Mouse (Mus musculus) liver, postnatal 0 days (tissue): ENCODE measurements around the gene Sec63. TPM values are rescaled to one million over a fixed set of nuclear protein-coding genes. Genes with fewer than 3 reads are reported as not detected.

Experiments used
- ATAC-seq: fragments of 200-750 bp; cut with Nextera tagmentation; 2 replicates; pipeline ENCODE4 v1.8.0; 2017; ENCODE audit warnings: mild to moderate bottlenecking, moderate library complexity
- DNase-seq: peaks from one replicate; pipeline ENCODE4 v3.0.0-alpha.2; 2016
- H3K27ac ChIP-seq: fragments of 300-500 bp; sonication (generic); 2 replicates; pipeline ENCODE4 v1.5.1; 2014; ENCODE audit warnings: antibody characterized with exemption, moderate library complexity, mild to moderate bottlenecking, low read depth
- H3K27me3 ChIP-seq: fragments of 300-500 bp; sonication (generic); 2 replicates; pipeline ENCODE4 v1.6.1; 2014; ENCODE audit warnings: low read length, control low read depth, mixed read lengths; ENCODE audit not compliant: insufficient read depth
- H3K36me3 ChIP-seq: fragments of 300-500 bp; sonication (generic); replicated peaks from 2 replicates; pipeline ENCODE4 v1.6.1; 2014; ENCODE audit warnings: mild to moderate bottlenecking, control low read depth, low read length, moderate library complexity, mixed read lengths; ENCODE audit not compliant: insufficient read depth
- H3K4me1 ChIP-seq: fragments of 300-500 bp; sonication (generic); 2 replicates; pipeline ENCODE4 v1.6.1; 2014; ENCODE audit warnings: antibody characterized with exemption, mild to moderate bottlenecking, control low read depth; ENCODE audit not compliant: insufficient read depth
- H3K4me2 ChIP-seq: fragments of 300-500 bp; sonication (generic); 2 replicates; pipeline ENCODE4 v1.6.1; 2014; ENCODE audit warnings: low read depth, mild to moderate bottlenecking, low read length, moderate library complexity, mixed read lengths
- H3K4me3 ChIP-seq: fragments of 300-500 bp; sonication (generic); 2 replicates; pipeline ENCODE4 v1.5.1; 2014; ENCODE audit warnings: low read depth, low read length
- H3K9ac ChIP-seq: fragments of 300-500 bp; sonication (generic); replicated peaks from 2 replicates; pipeline ENCODE4 v1.6.1; 2014; ENCODE audit warnings: mild to moderate bottlenecking, moderate library complexity
- H3K9me3 ChIP-seq: fragments of 300-500 bp; sonication (generic); 2 replicates; pipeline ENCODE4 v1.6.1; 2016; ENCODE audit warnings: mild to moderate bottlenecking, control low read depth, low read length, mixed read lengths
- CTCF ChIP-seq: sonication (generic); IDR thresholded peaks from 2 replicates; pipeline ENCODE4 v1.5.1; 2016; ENCODE audit warnings: antibody characterized with exemption, low read depth
- EP300 ChIP-seq: IDR thresholded peaks from 2 replicates; pipeline ENCODE4 v1.6.1; 2016; ENCODE audit warnings: antibody characterized with exemption, low read depth, mild to moderate bottlenecking
- WGBS: fragments of 180-500 bp; shearing (Covaris S2); extraction: QIAGEN DNeasy Blood & Tissue Kit; methylation state at CpG from one replicate; pipeline ENCODE4 v1.1.7; 2014; ENCODE audit not compliant: insufficient replicate concordance; 5-methylcytosine and 5-hydroxymethylcytosine counted together
- polyA plus RNA-seq: library from polyadenylated mRNA; unstranded; fragments of >200 nt; fragmentation: Nextera tagmentation; extraction: Ambion mirVana; gene quantifications from 2 replicates; pipeline ENCODE4 v1.2.1, GENCODE M21; 2015

The Sec63 gene
- polyA plus RNA-seq, 1 experiment from 2014 or later, result 14.0 TPM

- peak; percentile 73 for ATAC-seq
- H3K27me3 ChIP-seq, result no peaks in the 10 kb centered on the region
- H3K36me3 ChIP-seq, result no peaks in the 10 kb centered on the region
- peak overlapping the region; percentile 91 for H3K4me2 ChIP-seq
- peaks cover 20% of the 10 kb centered on the region for H3K4me1 ChIP-seq
- peak; percentile 63 for DNase-seq
- TF ChIP-seq EP300 (no peak), CTCF (no peak)
- peak overlapping the region; percentile 95 for H3K27ac ChIP-seq
- H3K4me3 ChIP-seq, result peak overlapping the region; percentile 86
- no peaks in the 10 kb centered on the region for H3K9me3 ChIP-seq
- under 1% methylated on average over 59 of the region's 66 CpGs for WGBS
- H3K9ac ChIP-seq, result peak overlapping the region; percentile 97
Measured at GRCm38 (mm10) chr10:42761901-42762669, 789 bp downstream of the Sec63 start.

- H3K36me3 ChIP-seq, result no peaks in the 10 kb centered on the region
- peak overlapping the region; percentile 91 for H3K4me2 ChIP-seq
- peak overlapping the region; percentile 86 for H3K4me3 ChIP-seq
- H3K9ac ChIP-seq, result peak overlapping the region; percentile 97
- 2% methylated on average over 6 of the region's 6 CpGs for WGBS
- peaks cover 20% of the 10 kb centered on the region for H3K4me1 ChIP-seq
- H3K27me3 ChIP-seq, result no peaks in the 10 kb centered on the region
- H3K9me3 ChIP-seq, result no peaks in the 10 kb centered on the region
- no peak for DNase-seq
- H3K27ac ChIP-seq, result peak overlapping the region; percentile 95
- no peak for ATAC-seq
- TF ChIP-seq CTCF (no peak), EP300 (no peak)
Measured at GRCm38 (mm10) chr10:42762670-42763058, 1.4 kb downstream of the Sec63 start.

- H3K36me3 ChIP-seq, result no peaks in the 10 kb centered on the region
- H3K9me3 ChIP-seq, result no peaks in the 10 kb centered on the region
- no peaks in the 10 kb centered on the region for H3K27me3 ChIP-seq
- DNase-seq, result no peak
- H3K9ac ChIP-seq, result peak overlapping the region; percentile 97
- H3K4me3 ChIP-seq, result peak overlapping the region; percentile 86
- TF ChIP-seq CTCF, result no peak
- no peak for TF ChIP-seq EP300
- ATAC-seq, result no peak
- H3K4me2 ChIP-seq, result peak overlapping the region; percentile 91
- peaks cover 20% of the 10 kb centered on the region for H3K4me1 ChIP-seq
- H3K27ac ChIP-seq, result no peak overlapping the region
- WGBS, result 52% methylated on average over 4 of the region's 4 CpGs
Measured at GRCm38 (mm10) chr10:42763246-42763645, 1.9 kb downstream of the Sec63 start.

- TF ChIP-seq EP300 (no peak), CTCF (no peak)
- ATAC-seq (no peak), DNase-seq (no peak)
- Histone ChIP-seq H3K9me3 (no peaks in the 10 kb centered on the region), H3K4me2 (no peak overlapping the region), H3K36me3 (no peaks in the 10 kb centered on the region), H3K4me1 (peaks cover 20% of the 10 kb centered on the region), H3K27me3 (no peaks in the 10 kb centered on the region), H3K27ac (no peak overlapping the region), H3K9ac (no peak overlapping the region), H3K4me3 (no peak overlapping the region)
Measured at GRCm38 (mm10) chr10:42765344-42765743, 4.0 kb downstream of the Sec63 start.

- H3K9ac ChIP-seq, result no peak overlapping the region
- no peaks in the 10 kb centered on the region for H3K27me3 ChIP-seq
- no peaks in the 10 kb centered on the region for H3K9me3 ChIP-seq
- H3K4me2 ChIP-seq, result no peak overlapping the region
- TF ChIP-seq EP300 (no peak), CTCF (0 out of 2 replicates have a peak, but pooled peaks have one; percentile 11)
- DNase-seq (no peak), ATAC-seq (no peak)
- no peak overlapping the region for H3K4me3 ChIP-seq
- 61% methylated on average over 3 of the region's 3 CpGs for WGBS
- no peaks in the 10 kb centered on the region; the same call in 1 of the 2 replicates for H3K4me1 ChIP-seq
- no peaks in the 10 kb centered on the region for H3K36me3 ChIP-seq
- H3K27ac ChIP-seq, result no peak overlapping the region
Measured at GRCm38 (mm10) chr10:42775450-42775849, 14.2 kb downstream of the Sec63 start.

- Histone ChIP-seq H3K4me1 (no peaks in the 10 kb centered on the region), H3K4me2 (no peak overlapping the region), H3K9me3 (no peaks in the 10 kb centered on the region), H3K36me3 (0 out of 2 replicates have a peak, but pooled peaks cover 2% of the 10 kb centered on the region), H3K4me3 (no peak overlapping the region), H3K9ac (no peak overlapping the region), H3K27ac (no peak overlapping the region), H3K27me3 (no peaks in the 10 kb centered on the region)
- WGBS, result 56% methylated on average over 2 of the region's 2 CpGs
- TF ChIP-seq CTCF, result no peak
- TF ChIP-seq EP300, result no peak
- DNase-seq (no peak), ATAC-seq (no peak)
Measured at GRCm38 (mm10) chr10:42780753-42781152, 19.5 kb downstream of the Sec63 start.
